Mouse (Mus musculus) 3134 (cell line): Measurements from ENCODE around the gene Map1s.

ENCODE experiments used
- DNase-seq: peaks from one replicate; pipeline ENCODE4 v3.0.0-alpha.2; 2011; ENCODE audit warnings: low spot score; ENCODE audit not compliant: insufficient read length; ENCODE audit errors: extremely low read depth

Map1s gene

GRCm38 (mm10) chr8:70934786-70935185, 29.1 kb downstream of the Map1s start:
- DNase-seq = no peak

- no peak for DNase-seq
Observed at GRCm38 (mm10) chr8:70937200-70937599, 31.5 kb downstream of the Map1s start.

- DNase-seq = no peak
Observed at GRCm38 (mm10) chr8:70941478-70941877, 35.7 kb downstream of the Map1s start.

- DNase-seq = no peak
Observed at GRCm38 (mm10) chr8:70943187-70943586, 37.5 kb downstream of the Map1s start.

- DNase-seq = no peak
Observed at GRCm38 (mm10) chr8:70949847-70950246, 44.1 kb downstream of the Map1s start.

- no peak for DNase-seq
Observed at GRCm38 (mm10) chr8:70960703-70961472, 55.2 kb downstream of the Map1s start.

GRCm38 (mm10) chr8:70964159-70964558, 58.4 kb downstream of the Map1s start:
- DNase-seq = no peak

GRCm38 (mm10) chr8:70964861-70965260, 59.1 kb downstream of the Map1s start:
- no peak for DNase-seq
